Mouse (Mus musculus) brain, adult 2 months (tissue): ENCODE measurements at regions not wholly inside any gene's neighbourhood (a gene's known extent, or its start where the extent isn't known, plus 50 kb on each side); places are given as distances from the start of the nearest gene placed in this dataset.

Source experiments
- DNase-seq: peaks from one replicate; pipeline ENCODE4 v3.0.0; 2011; ENCODE audit warnings: low read depth, low spot score

DNA sequence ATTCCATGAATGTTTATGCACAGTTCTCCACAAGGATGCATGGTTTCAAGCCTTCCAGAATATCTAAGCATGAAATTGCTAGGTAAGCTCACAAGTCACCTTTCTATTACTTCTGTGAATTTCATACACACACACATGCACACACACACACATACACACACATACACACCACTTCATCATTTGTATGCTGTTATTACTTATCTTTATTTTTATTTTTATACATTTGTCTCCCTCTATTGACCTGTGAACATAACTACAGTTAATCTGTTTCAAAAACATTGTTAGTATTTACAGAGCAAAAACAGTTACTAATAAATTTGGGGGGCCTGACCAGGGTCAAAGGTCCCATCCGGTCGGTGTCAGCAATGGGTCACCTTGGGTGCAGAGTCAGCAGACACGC is 212.6 kb upstream of the Depdc1a start:
- DNase-seq: peak; percentile 9

DNA sequence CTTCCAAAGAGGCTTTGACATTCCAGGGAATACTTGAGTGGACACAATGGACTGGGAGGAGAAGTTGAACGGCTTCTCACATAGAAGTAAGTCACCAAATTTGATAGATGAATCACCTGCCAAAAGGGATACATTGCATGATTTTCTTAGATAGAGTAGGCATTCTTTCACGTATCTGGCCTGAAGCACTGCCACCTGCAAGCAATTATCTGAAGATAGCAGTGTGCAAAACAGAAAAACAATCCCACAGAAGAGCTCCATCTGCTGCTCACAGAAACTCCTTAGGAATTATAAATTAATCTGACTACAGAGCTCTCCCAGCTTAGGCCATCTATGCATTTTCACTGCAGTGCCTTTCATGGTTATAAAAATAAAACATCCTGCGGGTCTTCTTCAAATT is 177.8 kb upstream of the Depdc1a start:
- DNase-seq: peak; percentile 37

DNA sequence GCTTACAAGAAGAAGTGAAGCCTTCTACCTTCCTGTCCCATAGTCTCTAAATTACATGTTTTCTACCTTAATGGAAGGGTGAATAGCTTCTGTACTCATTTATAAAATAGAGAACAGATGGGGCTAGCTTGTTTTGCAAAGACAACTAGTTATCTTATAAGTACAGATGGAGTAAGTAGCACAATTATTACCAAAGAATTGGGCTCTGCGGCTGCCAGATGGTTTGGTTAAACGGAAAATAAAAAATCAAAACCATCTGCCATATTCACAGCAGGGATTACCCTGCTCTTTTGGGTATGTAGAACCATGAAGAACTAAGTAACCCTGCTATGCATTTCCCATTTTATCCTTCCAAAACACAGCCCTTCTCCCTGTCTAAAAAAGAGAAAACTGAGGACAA is 147.2 kb upstream of the Depdc1a start:
- DNase-seq: peak; percentile 26

DNA sequence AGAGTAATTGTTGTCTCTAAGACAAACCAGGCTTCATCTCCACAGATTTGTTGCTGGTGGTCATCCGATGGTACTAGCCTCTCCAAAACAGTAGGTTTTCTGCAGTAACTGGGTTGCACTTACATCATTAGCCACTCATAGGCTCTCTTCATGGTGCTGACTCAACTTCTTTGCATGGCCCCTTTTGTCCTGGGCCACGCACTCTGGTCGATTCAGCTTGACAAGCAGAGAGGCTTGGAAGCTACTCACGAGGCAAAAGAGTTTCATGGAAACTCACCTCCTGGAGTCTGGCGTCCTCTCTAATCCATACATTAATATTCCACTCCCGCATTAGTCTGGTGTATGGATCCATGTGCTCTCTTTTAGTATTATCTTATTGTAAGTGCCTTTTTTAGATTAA is 141.5 kb upstream of the Depdc1a start:
- no peak for DNase-seq

DNA sequence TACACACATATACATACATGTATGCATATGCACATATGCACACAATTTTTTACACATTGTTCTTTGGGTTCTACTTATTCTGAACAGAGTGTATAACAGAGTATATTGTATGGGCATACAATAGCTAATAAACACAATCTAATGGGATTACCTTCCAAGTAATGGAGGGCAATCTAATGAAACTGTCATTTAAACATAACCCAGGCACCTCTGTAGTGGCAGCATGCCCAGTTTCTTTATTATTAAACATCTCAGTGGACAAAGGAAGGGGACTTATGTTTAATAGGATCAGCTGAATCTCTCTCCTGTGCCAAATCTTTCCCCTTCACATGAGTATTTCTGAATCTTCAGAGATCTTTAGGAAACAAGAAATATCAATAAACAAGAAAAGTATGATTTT is 122.1 kb upstream of the Depdc1a start:
- no peak for DNase-seq
